Mouse (Mus musculus) forebrain, embryonic 13.5 days (tissue): ENCODE results near the gene Tbc1d8. TPM values are rescaled to one million over a fixed set of nuclear protein-coding genes. Genes with fewer than 3 reads are reported as not detected.

Source experiments
- ATAC-seq: fragments of 200-750 bp; cut with Nextera tagmentation; 2 replicates; pipeline ENCODE4 v1.8.0; 2017
- H3K27ac ChIP-seq: fragments of 300-500 bp; sonication (generic); 2 replicates; pipeline ENCODE4 v1.5.1; 2015; ENCODE audit warnings: inconsistent platforms, mild to moderate bottlenecking, moderate library complexity
- H3K27me3 ChIP-seq: fragments of 300-500 bp; sonication (generic); 2 replicates; pipeline ENCODE4 v1.6.1; 2015; ENCODE audit warnings: mild to moderate bottlenecking, inconsistent platforms
- H3K36me3 ChIP-seq: fragments of 300-500 bp; sonication (generic); 2 replicates; pipeline ENCODE4 v1.6.1; 2015; ENCODE audit warnings: mild to moderate bottlenecking, inconsistent platforms; ENCODE audit not compliant: poor library complexity, severe bottlenecking
- H3K4me1 ChIP-seq: fragments of 300-500 bp; sonication (generic); 2 replicates; pipeline ENCODE4 v1.6.1; 2015; ENCODE audit warnings: inconsistent platforms
- H3K4me2 ChIP-seq: fragments of 300-500 bp; sonication (generic); 2 replicates; pipeline ENCODE4 v1.6.1; 2015; ENCODE audit warnings: inconsistent platforms, mild to moderate bottlenecking, moderate library complexity
- H3K4me3 ChIP-seq: fragments of 300-500 bp; sonication (generic); 2 replicates; pipeline ENCODE4 v1.5.1; 2015; ENCODE audit warnings: mild to moderate bottlenecking, inconsistent platforms
- H3K9ac ChIP-seq: fragments of 300-500 bp; sonication (generic); 2 replicates; pipeline ENCODE4 v1.6.1; 2015; ENCODE audit warnings: mild to moderate bottlenecking, inconsistent platforms
- H3K9me3 ChIP-seq: fragments of 300-500 bp; sonication (generic); replicated peaks from 2 replicates; pipeline ENCODE4 v1.6.1; 2016; ENCODE audit warnings: inconsistent platforms
- WGBS: fragments of 180-500 bp; shearing (Covaris S2); methylation state at CpG from one replicate; pipeline ENCODE4 v1.1.7; 2015; 5-methylcytosine and 5-hydroxymethylcytosine counted together
- polyA plus RNA-seq: library from polyadenylated mRNA; unstranded; fragments of >200 nt; fragmentation: Nextera tagmentation; extraction: Ambion mirVana; gene quantifications from 2 replicates; pipeline ENCODE4 v1.2.1, GENCODE M21; 2015

Tbc1d8 gene
- polyA plus RNA-seq, 1 experiment from 2014 or later, result 6.9 TPM

- Histone ChIP-seq H3K27ac (no peak overlapping the region), H3K4me1 (no peaks in the 10 kb centered on the region), H3K4me3 (no peak overlapping the region), H3K36me3 (no peaks in the 10 kb centered on the region), H3K9ac (no peak overlapping the region), H3K9me3 (no peaks in the 10 kb centered on the region), H3K4me2 (no peak overlapping the region), H3K27me3 (no peaks in the 10 kb centered on the region)
- no peak for ATAC-seq
- 84% methylated on average over 17 of the region's 17 CpGs for WGBS
Measured at GRCm38 (mm10) chr1:39502817-39503633, 24.5 kb upstream of the Tbc1d8 start.

- ATAC-seq, result peak; percentile 38; the same call in 1 of the 2 replicates
- H3K27me3 ChIP-seq, result no peaks in the 10 kb centered on the region
- no peaks in the 10 kb centered on the region for H3K36me3 ChIP-seq
- H3K4me1 ChIP-seq, result no peaks in the 10 kb centered on the region
- H3K27ac ChIP-seq, result no peak overlapping the region
- WGBS, result 91% methylated on average over 2 of the region's 2 CpGs
- no peak overlapping the region for H3K4me2 ChIP-seq
- H3K9me3 ChIP-seq, result 0 out of 2 replicates have a peak, but pooled peaks cover 9% of the 10 kb centered on the region
- no peak overlapping the region for H3K4me3 ChIP-seq
- H3K9ac ChIP-seq, result no peak overlapping the region
Measured at GRCm38 (mm10) chr1:39499485-39499941, 21.0 kb upstream of the Tbc1d8 start.

- Histone ChIP-seq H3K36me3 (no peaks in the 10 kb centered on the region), H3K9ac (no peak overlapping the region), H3K4me2 (no peak overlapping the region), H3K9me3 (0 out of 2 replicates have a peak, but pooled peaks cover 9% of the 10 kb centered on the region), H3K4me3 (no peak overlapping the region), H3K27ac (no peak overlapping the region), H3K4me1 (no peaks in the 10 kb centered on the region), H3K27me3 (no peaks in the 10 kb centered on the region)
- ATAC-seq, result no peak
- WGBS, result 88% methylated on average over 11 of the region's 11 CpGs
Measured at GRCm38 (mm10) chr1:39497748-39498147, 19.2 kb upstream of the Tbc1d8 start.

GRCm38 (mm10) chr1:39496995-39497394 is 18.4 kb upstream of the Tbc1d8 start:
- Histone ChIP-seq H3K27ac (no peak overlapping the region), H3K36me3 (no peaks in the 10 kb centered on the region), H3K9ac (no peak overlapping the region), H3K27me3 (no peaks in the 10 kb centered on the region), H3K4me1 (no peaks in the 10 kb centered on the region), H3K9me3 (0 out of 2 replicates have a peak, but pooled peaks cover 9% of the 10 kb centered on the region), H3K4me3 (no peak overlapping the region), H3K4me2 (no peak overlapping the region)
- no peak for ATAC-seq
- WGBS, result 93% methylated on average over 4 of the region's 4 CpGs

- 81% methylated on average over 3 of the region's 3 CpGs for WGBS
- no peak for ATAC-seq
Measured at GRCm38 (mm10) chr1:39493664-39494063, 15.1 kb upstream of the Tbc1d8 start.

GRCm38 (mm10) chr1:39493165-39493564 is 14.6 kb upstream of the Tbc1d8 start:
- no peak for ATAC-seq

More at GRCm38 (mm10) chr1:39493664-39494063, 15.1 kb upstream of the Tbc1d8 start:
- H3K27ac ChIP-seq, result no peak overlapping the region
- no peaks in the 10 kb centered on the region for H3K27me3 ChIP-seq
- no peak overlapping the region for H3K4me3 ChIP-seq
- no peaks in the 10 kb centered on the region for H3K36me3 ChIP-seq
- no peak overlapping the region for H3K9ac ChIP-seq
- no peaks in the 10 kb centered on the region for H3K4me1 ChIP-seq
- H3K9me3 ChIP-seq, result 0 out of 2 replicates have a peak, but pooled peaks cover 9% of the 10 kb centered on the region
- H3K4me2 ChIP-seq, result no peak overlapping the region

GRCm38 (mm10) chr1:39487370-39487769 is 8.8 kb upstream of the Tbc1d8 start:
- H3K27me3 ChIP-seq, result no peaks in the 10 kb centered on the region
- H3K9me3 ChIP-seq, result no peaks in the 10 kb centered on the region
- no peaks in the 10 kb centered on the region for H3K36me3 ChIP-seq
- no peak overlapping the region for H3K9ac ChIP-seq
- H3K4me3 ChIP-seq, result no peak overlapping the region
- ATAC-seq, result no peak
- H3K4me1 ChIP-seq, result peaks cover 6% of the 10 kb centered on the region; the same call in 1 of the 2 replicates
- no peak overlapping the region for H3K27ac ChIP-seq
- 75% methylated on average over 3 of the region's 3 CpGs for WGBS
- no peak overlapping the region for H3K4me2 ChIP-seq

More at GRCm38 (mm10) chr1:39493165-39493564, 14.6 kb upstream of the Tbc1d8 start:
- no peaks in the 10 kb centered on the region for H3K27me3 ChIP-seq
- 87% methylated on average over 5 of the region's 5 CpGs for WGBS
- 0 out of 2 replicates have a peak, but pooled peaks cover 9% of the 10 kb centered on the region for H3K9me3 ChIP-seq
- no peaks in the 10 kb centered on the region for H3K36me3 ChIP-seq
- H3K4me2 ChIP-seq, result no peak overlapping the region
- H3K27ac ChIP-seq, result no peak overlapping the region
- H3K9ac ChIP-seq, result no peak overlapping the region
- H3K4me3 ChIP-seq, result no peak overlapping the region
- no peaks in the 10 kb centered on the region for H3K4me1 ChIP-seq

- H3K4me1 ChIP-seq, result peaks cover 21% of the 10 kb centered on the region
- no peak overlapping the region for H3K4me2 ChIP-seq
- H3K4me3 ChIP-seq, result no peak overlapping the region
- no peaks in the 10 kb centered on the region for H3K36me3 ChIP-seq
- WGBS, result 51% methylated on average over 10 of the region's 10 CpGs
- no peak for ATAC-seq
- no peaks in the 10 kb centered on the region for H3K9me3 ChIP-seq
- H3K9ac ChIP-seq, result no peak overlapping the region
- H3K27me3 ChIP-seq, result no peaks in the 10 kb centered on the region
- no peak overlapping the region for H3K27ac ChIP-seq
Measured at GRCm38 (mm10) chr1:39482115-39482815, 3.7 kb upstream of the Tbc1d8 start.

GRCm38 (mm10) chr1:39479254-39479653 is 699 bp upstream of the Tbc1d8 start:
- ATAC-seq, result no peak
- peaks cover 3% of the 10 kb centered on the region; the same call in 1 of the 2 replicates for H3K27me3 ChIP-seq
- H3K9me3 ChIP-seq, result no peaks in the 10 kb centered on the region
- H3K9ac ChIP-seq, result no peak overlapping the region
- H3K4me3 ChIP-seq, result no peak overlapping the region
- peaks cover 27% of the 10 kb centered on the region for H3K4me1 ChIP-seq
- H3K36me3 ChIP-seq, result no peaks in the 10 kb centered on the region
- no peak overlapping the region for H3K27ac ChIP-seq
- WGBS, result 58% methylated on average over 5 of the region's 5 CpGs
- H3K4me2 ChIP-seq, result no peak overlapping the region

GRCm38 (mm10) chr1:39478896-39479200 is 293 bp upstream of the Tbc1d8 start:
- WGBS, result 5% methylated on average over 10 of the region's 10 CpGs
- Histone ChIP-seq H3K36me3 (no peaks in the 10 kb centered on the region), H3K4me2 (peak overlapping the region; percentile 98), H3K4me1 (peaks cover 27% of the 10 kb centered on the region), H3K9me3 (no peaks in the 10 kb centered on the region), H3K9ac (peak overlapping the region; percentile 83), H3K27ac (peak overlapping the region; percentile 74; the same call in 1 of the 2 replicates), H3K27me3 (peaks cover 3% of the 10 kb centered on the region; the same call in 1 of the 2 replicates), H3K4me3 (peak overlapping the region; percentile 75)
- no peak for ATAC-seq

- H3K36me3 ChIP-seq, result no peaks in the 10 kb centered on the region
- peaks cover 18% of the 10 kb centered on the region for H3K4me1 ChIP-seq
- no peak overlapping the region for H3K9ac ChIP-seq
- H3K4me2 ChIP-seq, result peak overlapping the region; percentile 98
- ATAC-seq, result no peak
- H3K4me3 ChIP-seq, result 0 out of 2 replicates have a peak overlapping the region, but pooled peaks have one; percentile 9
- peaks cover 3% of the 10 kb centered on the region; the same call in 1 of the 2 replicates for H3K27me3 ChIP-seq
- 80% methylated on average over 5 of the region's 5 CpGs for WGBS
- no peaks in the 10 kb centered on the region for H3K9me3 ChIP-seq
- H3K27ac ChIP-seq, result no peak overlapping the region
Measured at GRCm38 (mm10) chr1:39477064-39477463, 1.5 kb downstream of the Tbc1d8 start.

GRCm38 (mm10) chr1:39476341-39476740 is 2.2 kb downstream of the Tbc1d8 start:
- Histone ChIP-seq H3K9ac (no peak overlapping the region), H3K27ac (no peak overlapping the region), H3K36me3 (no peaks in the 10 kb centered on the region), H3K4me3 (no peak overlapping the region), H3K27me3 (peaks cover 3% of the 10 kb centered on the region; the same call in 1 of the 2 replicates), H3K9me3 (no peaks in the 10 kb centered on the region), H3K4me2 (no peak overlapping the region), H3K4me1 (peaks cover 14% of the 10 kb centered on the region)
- ATAC-seq, result no peak
- 95% methylated on average over 1 of the region's 1 CpGs for WGBS
